Mouse (Mus musculus) hindlimb bud, embryonic 11.5 days (tissue): ENCODE results near the gene Isg20.

ENCODE experiments used
- DNase-seq: peaks from one replicate; pipeline ENCODE4 v3.0.0-alpha.2; 2012; ENCODE audit warnings: low read depth, low spot score; ENCODE audit errors: extremely low spot score

Gene Isg20

GRCm38 (mm10) chr7:78954619-78955018 lies 41.4 kb downstream of the Isg20 start:
- DNase-seq: no peak

- DNase-seq: no peak
Observed at GRCm38 (mm10) chr7:78955086-78955485, 41.9 kb downstream of the Isg20 start.

GRCm38 (mm10) chr7:78958499-78959073 lies 45.4 kb downstream of the Isg20 start:
- no peak for DNase-seq

- DNase-seq: no peak
Observed at GRCm38 (mm10) chr7:78963891-78964290, 50.7 kb downstream of the Isg20 start.
